Mouse (Mus musculus): ENCODE data around the gene Igsf23. TPM values are rescaled to one million over a fixed set of nuclear protein-coding genes. Genes with fewer than 3 reads are reported as not detected.

Gene Igsf23
- polyA plus RNA-seq (2012; rRNA removed) = not detected in 2 replicates

DNA sequence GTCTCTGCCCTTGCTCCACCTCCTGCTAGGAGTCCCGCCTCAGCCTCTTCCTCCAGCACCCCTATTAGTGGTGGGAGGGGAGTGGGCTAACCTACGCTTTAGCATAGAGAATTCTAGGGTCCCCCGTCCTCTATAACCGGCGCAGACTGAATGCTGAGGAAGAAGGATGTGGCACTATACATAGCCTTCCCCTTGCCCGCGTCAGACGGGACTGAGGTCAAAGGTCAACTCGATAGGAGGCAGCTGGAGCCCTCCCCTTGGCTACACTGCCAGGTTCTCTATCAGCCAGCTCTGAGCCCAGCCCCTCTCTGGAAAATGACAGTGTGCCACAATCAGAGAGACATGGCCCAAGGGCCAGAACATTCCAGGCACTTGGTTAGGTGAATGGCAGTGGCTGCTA lies at the start of gene Igsf23:
TSS of gene Igsf23 (minus strand) at position 168 of the 400 bp plus-strand sequence.

DNA sequence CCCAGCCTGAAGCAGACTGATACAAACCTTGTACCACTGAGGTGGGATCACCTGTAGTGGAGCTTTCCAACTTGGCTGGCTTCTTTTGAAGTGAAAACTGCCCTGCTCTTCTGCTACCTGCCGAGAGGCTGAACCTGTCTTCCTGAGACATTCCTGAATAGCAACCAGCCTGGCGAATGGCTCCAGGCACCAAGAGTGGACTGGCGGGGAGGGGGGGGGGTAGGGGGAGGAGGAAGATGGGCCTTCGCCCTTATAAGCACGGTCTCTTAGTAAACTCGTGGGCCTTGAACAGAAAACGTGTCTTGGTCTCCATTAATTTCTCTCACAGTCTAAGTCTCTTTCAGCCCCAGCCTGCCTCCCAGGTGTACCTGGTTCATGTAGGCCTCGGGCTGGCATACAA lies 40.6 kb upstream of the Igsf23 start, which contains the start of gene Nlrp9b:
TSS of gene Nlrp9b (plus strand) at position 301 of the 400 bp plus-strand sequence.

DNA sequence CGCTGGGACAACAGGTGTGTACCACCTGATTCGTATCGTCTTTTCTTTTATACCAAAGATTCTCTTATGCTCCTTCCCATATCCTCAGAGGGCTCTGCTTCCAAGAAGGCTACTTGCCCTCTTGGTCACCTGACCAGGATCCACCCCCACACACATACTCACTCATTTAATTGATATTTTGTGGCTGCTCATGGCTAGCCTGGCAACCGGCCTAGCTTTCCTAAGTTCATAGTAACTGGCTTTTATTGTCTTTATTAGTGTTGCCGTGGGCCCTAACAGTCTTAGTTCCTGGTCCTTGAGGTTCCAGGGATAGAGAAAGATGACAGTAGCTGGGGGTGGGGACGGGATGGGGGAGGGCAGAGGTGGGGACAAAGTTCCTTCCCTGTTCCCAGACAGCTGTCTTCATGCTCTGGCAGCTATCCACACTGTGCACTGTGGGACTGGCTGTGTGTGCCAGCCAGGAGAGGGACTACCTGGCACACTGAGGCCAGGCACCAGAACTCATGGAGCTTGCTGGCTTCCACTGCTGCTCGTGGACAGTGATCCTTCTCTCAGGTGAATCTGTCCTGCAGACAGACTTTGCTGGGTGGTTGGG lies 14.5 kb upstream of the Igsf23 start, which contains the start of gene Ceacam20:
TSS of gene Ceacam20 (plus strand) at position 428 of the 595 bp plus-strand sequence.

DNA sequence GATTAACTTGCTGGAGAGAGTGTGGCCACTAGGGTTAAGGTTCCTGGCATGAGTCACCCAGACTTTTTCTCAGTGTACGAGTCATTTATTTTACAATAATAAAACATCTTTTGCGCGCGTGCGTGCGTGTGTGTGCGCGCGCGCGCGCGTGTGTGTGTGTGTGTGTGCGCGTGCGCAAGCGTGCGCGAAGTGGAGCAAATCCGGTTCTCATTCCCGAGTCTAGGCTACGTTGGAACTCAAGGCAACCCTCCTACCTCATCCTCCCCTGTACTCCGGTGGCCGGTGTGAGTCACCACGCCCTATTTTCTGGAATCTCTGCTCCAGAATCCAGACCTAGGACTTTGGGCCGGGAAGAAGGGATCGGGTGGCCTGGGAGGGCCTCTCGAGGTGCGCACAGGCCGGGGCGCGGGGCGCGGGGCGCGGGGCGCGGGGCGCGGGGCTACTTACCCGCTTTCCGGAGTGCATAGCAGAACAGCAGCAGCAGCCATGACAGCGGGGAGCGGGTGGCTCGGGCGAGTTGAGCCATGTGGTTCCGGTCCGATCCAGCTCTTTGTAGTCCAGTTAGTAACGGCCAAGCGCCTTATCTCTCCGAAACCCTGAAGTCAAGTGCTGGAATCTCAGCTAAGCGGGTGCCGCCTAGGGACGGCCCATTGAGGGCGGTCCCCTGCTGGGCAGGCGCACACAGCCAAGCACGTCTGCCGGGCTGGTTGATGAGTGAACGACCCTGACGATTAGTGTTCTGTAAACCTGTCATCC lies 29.9 kb downstream of the Igsf23 start, which contains the start of gene Pvr:
TSS of gene Pvr (minus strand) at position 655 of the 756 bp plus-strand sequence.

DNA sequence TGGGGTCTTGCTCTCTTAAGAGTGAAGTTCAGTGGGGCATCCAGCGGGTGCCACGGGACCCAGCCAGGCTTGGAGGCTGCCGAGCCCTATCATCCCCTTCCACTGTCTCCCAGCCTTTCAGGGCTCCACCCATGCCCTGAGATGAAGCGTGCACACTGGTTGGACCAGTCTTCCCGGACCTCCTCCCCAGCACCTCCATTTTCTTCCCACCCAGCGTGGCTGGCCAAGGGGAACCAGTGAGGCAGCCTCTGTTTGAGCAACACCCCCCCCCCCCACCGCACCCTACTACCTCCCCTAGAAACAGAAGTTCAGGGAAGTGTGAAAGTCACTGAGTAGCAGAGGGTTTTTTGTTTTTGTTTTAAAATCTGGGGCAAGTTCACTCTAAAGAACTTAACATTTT lies 62.7 kb downstream of the Igsf23 start, which contains the start of gene Ceacam19:
TSS of gene Ceacam19 (minus strand) at position 117 of the 400 bp plus-strand sequence.

Other genes with a start within 250 kb of the Igsf23 start
- gene Tomm40, start 235.3 kb downstream of the Igsf23 start, polyA plus RNA-seq (2012; rRNA removed) = 103 and 109 TPM in 2 replicates
- gene Nectin2, start 200.3 kb downstream of the Igsf23 start, polyA plus RNA-seq (2012; rRNA removed) = 37.8 and 38.6 TPM in 2 replicates
- gene Bcam, start 179.7 kb downstream of the Igsf23 start, polyA plus RNA-seq (2012; rRNA removed) = 13.3 and 17.6 TPM in 2 replicates
- gene Cblc, start 153.9 kb downstream of the Igsf23 start, polyA plus RNA-seq (2012; rRNA removed) = 0.20 and 0.48 TPM in 2 replicates
- 0.72 and 2.2 TPM in 2 replicates for gene Bcl3, start 128.0 kb downstream of the Igsf23 start, polyA plus RNA-seq (2012; rRNA removed)
- gene Gm19345, start 98.8 kb downstream of the Igsf23 start, polyA plus RNA-seq (2012; rRNA removed) = 27.6 and 28.4 TPM in 2 replicates
- not detected in 2 replicates for gene Ceacam16, start 89.5 kb downstream of the Igsf23 start, polyA plus RNA-seq (2012; rRNA removed)
- gene Ceacam19, start 62.8 kb downstream of the Igsf23 start, polyA plus RNA-seq (2012; rRNA removed) = not detected in 2 replicates
- 15.3 and 15.9 TPM in 2 replicates for gene Pvr, start 29.6 kb downstream of the Igsf23 start, polyA plus RNA-seq (2012; rRNA removed)
- not detected in 2 replicates for gene Ceacam20, start 14.7 kb upstream of the Igsf23 start, polyA plus RNA-seq (2012; rRNA removed)
- gene Nlrp9b, start 40.7 kb upstream of the Igsf23 start, polyA plus RNA-seq (2012; rRNA removed) = not detected in 2 replicates
- not detected in 2 replicates for gene Vmn1r91, start 148.9 kb upstream of the Igsf23 start, polyA plus RNA-seq (2012; rRNA removed)
- not detected in 2 replicates for gene Gm16442, start 171.8 kb upstream of the Igsf23 start, polyA plus RNA-seq (2012; rRNA removed)
- not detected in 2 replicates for gene Vmn1r93, start 188.3 kb upstream of the Igsf23 start, polyA plus RNA-seq (2012; rRNA removed)
- gene Vmn1r94, start 217.6 kb upstream of the Igsf23 start, polyA plus RNA-seq (2012; rRNA removed) = not detected in 2 replicates
- not detected in 2 replicates for gene Vmn1r95, start 243.0 kb upstream of the Igsf23 start, polyA plus RNA-seq (2012; rRNA removed)